Mouse (Mus musculus) ES-Bruce4 (cell line): ENCODE data around the gene AC129217.1. TPM values are rescaled to one million over a fixed set of nuclear protein-coding genes. Genes with fewer than 3 reads are reported as not detected.

Experiments
- H3K27ac ChIP-seq: 2 replicates; pipeline ENCODE4 v1.5.1; 2012; ENCODE audit warnings: low read length, inconsistent platforms; ENCODE audit not compliant: insufficient read depth
- H3K27me3 ChIP-seq: 2 replicates; pipeline ENCODE4 v1.6.1; 2012; ENCODE audit warnings: mild to moderate bottlenecking, low read length, inconsistent platforms; ENCODE audit not compliant: control insufficient read depth, poor library complexity, insufficient read depth, severe bottlenecking
- H3K36me3 ChIP-seq: 2 replicates; pipeline ENCODE4 v1.6.1; 2012; ENCODE audit warnings: inconsistent platforms, mild to moderate bottlenecking, low read length, moderate library complexity; ENCODE audit not compliant: control insufficient read depth, poor library complexity, insufficient read depth, severe bottlenecking
- H3K4me1 ChIP-seq: one replicate; pipeline ENCODE4 v1.8.1; 2011; ENCODE audit warnings: low read length; ENCODE audit not compliant: control insufficient read depth, insufficient read depth
- H3K4me3 ChIP-seq: 2 replicates; pipeline ENCODE4 v1.5.1; 2011; ENCODE audit warnings: low read depth, mild to moderate bottlenecking, low read length
- H3K9ac ChIP-seq: 2 replicates; pipeline ENCODE4 v1.6.1; 2012; ENCODE audit warnings: low read depth, mild to moderate bottlenecking, inconsistent platforms; ENCODE audit not compliant: poor library complexity, severe bottlenecking
- H3K9me3 ChIP-seq: replicated peaks from 2 replicates; pipeline ENCODE4 v1.6.1; 2012; ENCODE audit warnings: mild to moderate bottlenecking, low read length, inconsistent platforms; ENCODE audit not compliant: control insufficient read depth, poor library complexity, insufficient read depth, severe bottlenecking
- CTCF ChIP-seq: IDR thresholded peaks from one replicate; pipeline ENCODE4 v1.8.1; 2011; ENCODE audit warnings: low read depth, low read length
- EP300 ChIP-seq: IDR thresholded peaks from 2 replicates; pipeline ENCODE4 v1.6.1; 2011; ENCODE audit warnings: low read depth, low read length; ENCODE audit not compliant: insufficient read depth
- POLR2A ChIP-seq: IDR thresholded peaks from one replicate; pipeline ENCODE4 v1.8.1; 2011; ENCODE audit warnings: low read length; ENCODE audit not compliant: insufficient read depth
- polyA plus RNA-seq: library from polyadenylated mRNA; stranded (reverse); fragments of >200 nt; gene quantifications from 2 replicates; pipeline ENCODE4 v1.2.4, GENCODE M21; 2011; ENCODE audit warnings: low read depth; ENCODE audit not compliant: missing spikeins, insufficient read depth, insufficient read length

AC129217.1 gene
- 74.8 and 87.2 TPM in 2 replicates for polyA plus RNA-seq

DNA sequence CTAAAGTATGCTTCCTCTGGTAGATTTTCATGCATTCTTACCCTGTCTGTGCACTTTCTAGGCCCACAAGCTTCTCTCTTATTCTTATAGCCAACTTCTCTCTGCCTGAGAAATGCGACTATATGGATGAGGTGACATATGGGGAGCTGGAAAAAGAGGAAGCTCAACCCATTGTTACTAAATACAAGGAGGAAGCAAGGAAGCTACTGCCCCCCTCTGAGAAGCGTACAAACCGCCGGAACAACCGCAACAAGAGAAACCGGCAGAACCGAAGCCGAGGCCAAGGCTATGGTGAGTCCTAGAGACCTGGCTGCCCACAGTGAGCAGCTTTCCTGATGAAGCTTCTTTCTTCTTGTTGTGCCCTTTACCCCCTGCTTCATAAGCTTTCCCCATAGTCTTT lies at the start of gene AC129217.1:
Gene AC129217.1, plus strand, starts transcription at position 114 of the 400 bp plus-strand sequence.
- no peaks in the 10 kb centered on the region for H3K4me1 ChIP-seq
- no peaks in the 10 kb centered on the region for H3K27me3 ChIP-seq
- H3K4me3 ChIP-seq, result no peak within 1 kb of the TSS
- H3K9me3 ChIP-seq, result no peaks in the 10 kb centered on the region
- H3K27ac ChIP-seq, result no peak within 1 kb of the TSS
- TF ChIP-seq EP300, result no peak
- no peak for TF ChIP-seq POLR2A
- TF ChIP-seq CTCF, result no peak
- no peak within 1 kb of the TSS for H3K9ac ChIP-seq
- peaks cover 94% of the 10 kb centered on the region for H3K36me3 ChIP-seq

DNA sequence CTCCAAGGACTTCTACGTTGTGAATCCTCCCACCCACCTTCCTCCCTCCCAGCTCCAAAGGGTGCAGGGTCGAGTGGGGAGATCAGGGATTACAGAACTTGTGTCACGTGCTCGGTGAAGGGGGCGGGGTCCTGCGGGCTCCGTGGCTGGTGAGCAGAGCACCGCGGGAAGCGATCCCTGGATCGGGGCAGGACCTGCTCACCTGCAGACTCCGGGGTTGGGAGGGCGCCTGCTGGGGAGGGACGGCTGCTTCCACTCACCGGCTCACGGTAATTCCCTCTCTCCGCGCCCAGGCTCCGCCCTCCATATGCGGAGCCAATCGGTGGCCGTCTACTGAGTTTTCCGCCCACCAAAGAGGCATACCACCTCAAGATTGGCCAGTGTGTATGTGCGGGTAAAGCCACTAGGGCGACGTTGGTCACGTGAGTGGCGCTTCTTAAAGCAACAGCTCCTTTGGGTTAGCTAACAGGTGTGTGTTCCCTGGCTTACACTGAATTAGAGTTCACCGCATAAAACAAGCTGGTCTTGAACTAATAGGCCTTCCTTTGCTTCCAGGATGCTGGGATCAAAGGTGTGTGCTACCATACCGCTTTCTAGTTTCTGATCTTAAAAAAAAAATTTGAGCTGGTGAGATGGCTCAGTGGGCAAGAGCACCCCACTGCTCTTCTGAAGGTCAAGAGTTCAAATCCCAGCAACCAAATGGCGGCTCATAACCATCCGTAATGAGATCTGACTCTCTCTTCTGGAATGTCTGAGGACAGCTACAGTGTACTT lies 43.4 kb upstream of the AC129217.1 start, which contains the start of gene Taf6l:
Gene Taf6l, minus strand, starts transcription at position 410 of the 774 bp plus-strand sequence.
- H3K27me3 ChIP-seq, result no peaks in the 10 kb centered on the region
- H3K4me1 ChIP-seq, result no peaks in the 10 kb centered on the region
- peak within 1 kb of the TSS; percentile 23 for H3K27ac ChIP-seq
- peaks cover 13% of the 10 kb centered on the region for H3K36me3 ChIP-seq
- H3K4me3 ChIP-seq, result peak within 1 kb of the TSS; percentile 96
- no peaks in the 10 kb centered on the region for H3K9me3 ChIP-seq
- TF ChIP-seq EP300, result 0 out of 2 replicates have a peak, but pooled peaks have one; percentile 14
- no peak for TF ChIP-seq CTCF
- TF ChIP-seq POLR2A, result peak; percentile 17
- peak within 1 kb of the TSS; percentile 46 for H3K9ac ChIP-seq

GRCm38 (mm10) chr19:8788521-8788920 lies 41.1 kb upstream of the AC129217.1 start:
- peaks cover 3% of the 10 kb centered on the region for H3K36me3 ChIP-seq
- H3K9ac ChIP-seq, result no peak overlapping the region
- H3K27ac ChIP-seq, result no peak overlapping the region
- no peaks in the 10 kb centered on the region for H3K9me3 ChIP-seq
- TF ChIP-seq POLR2A (no peak), CTCF (no peak), EP300 (no peak)
- H3K4me3 ChIP-seq, result no peak overlapping the region
- H3K27me3 ChIP-seq, result no peaks in the 10 kb centered on the region
- no peaks in the 10 kb centered on the region for H3K4me1 ChIP-seq

- H3K27me3 ChIP-seq, result no peaks in the 10 kb centered on the region
- peaks cover 9% of the 10 kb centered on the region for H3K36me3 ChIP-seq
- TF ChIP-seq CTCF (no peak), POLR2A (no peak), EP300 (no peak)
- no peaks in the 10 kb centered on the region for H3K4me1 ChIP-seq
- no peak overlapping the region for H3K27ac ChIP-seq
- no peak overlapping the region for H3K4me3 ChIP-seq
- no peak overlapping the region for H3K9ac ChIP-seq
- H3K9me3 ChIP-seq, result no peaks in the 10 kb centered on the region
Observed at GRCm38 (mm10) chr19:8789171-8789570, 40.4 kb upstream of the AC129217.1 start.

DNA sequence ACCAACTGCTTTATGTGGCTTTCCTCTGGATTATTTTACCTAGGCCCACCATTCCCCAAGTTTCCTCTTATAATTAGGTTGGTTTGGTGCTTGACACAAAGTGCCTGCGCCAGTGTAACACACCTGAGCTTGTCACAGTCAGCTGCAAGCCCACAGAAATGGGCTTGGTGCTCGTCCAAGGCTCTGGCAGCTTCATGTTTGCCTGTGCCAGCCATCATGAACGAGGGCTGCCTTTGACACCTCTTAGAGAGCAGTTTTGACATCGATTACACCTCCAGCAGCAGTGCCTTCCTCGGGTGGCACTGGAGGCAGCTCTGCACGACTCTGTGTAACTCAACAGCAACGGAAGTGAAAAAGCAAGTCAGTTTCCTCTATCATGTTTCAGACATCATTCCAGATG lies 39.4 kb upstream of the AC129217.1 start:
- H3K9me3 ChIP-seq, result no peaks in the 10 kb centered on the region
- no peak for TF ChIP-seq EP300
- no peak for TF ChIP-seq CTCF
- no peak for TF ChIP-seq POLR2A

GRCm38 (mm10) chr19:8798264-8798946 lies 31.2 kb upstream of the AC129217.1 start, which contains the start of gene Polr2g:
Polr2g (minus strand) TSS chr19:8798577.
- H3K9ac ChIP-seq, result peak within 1 kb of the TSS; percentile 71
- H3K27ac ChIP-seq, result no peak within 1 kb of the TSS
- H3K9me3 ChIP-seq, result no peaks in the 10 kb centered on the region
- TF ChIP-seq CTCF (no peak), POLR2A (peak; percentile 91)
- H3K27me3 ChIP-seq, result no peaks in the 10 kb centered on the region
- no peaks in the 10 kb centered on the region for H3K4me1 ChIP-seq
- H3K36me3 ChIP-seq, result peaks cover 23% of the 10 kb centered on the region
- H3K4me3 ChIP-seq, result peak within 1 kb of the TSS; percentile 95

More for the DNA sequence above, 39.4 kb upstream of the AC129217.1 start:
- Histone ChIP-seq H3K4me1 (no peaks in the 10 kb centered on the region), H3K27ac (no peak overlapping the region), H3K27me3 (no peaks in the 10 kb centered on the region), H3K36me3 (peaks cover 16% of the 10 kb centered on the region), H3K4me3 (no peak overlapping the region), H3K9ac (no peak overlapping the region)
